Mouse (Mus musculus): ENCODE measurements around the gene Mamdc2.

Gene Mamdc2

DNA sequence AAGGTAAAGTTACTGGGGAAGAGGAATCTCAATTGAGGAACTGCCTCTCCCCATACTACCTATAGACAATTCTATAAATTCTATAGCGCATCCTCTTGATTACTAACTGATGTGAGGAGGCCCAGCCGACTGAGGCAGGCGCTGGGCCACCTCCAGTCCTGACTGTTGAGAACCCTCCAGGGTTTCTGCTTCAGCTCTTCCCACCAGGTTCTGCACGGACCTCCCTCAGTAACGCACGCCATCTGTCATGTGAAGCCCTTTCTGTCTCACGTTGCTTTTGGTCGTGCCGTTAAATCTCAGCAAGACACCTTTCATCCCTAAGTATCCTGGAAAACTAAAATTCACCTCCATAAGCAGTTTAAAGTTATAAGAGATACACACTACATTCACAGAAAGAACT lies 191.5 kb downstream of the Mamdc2 start:
- DNase-seq: no peak
